Mouse (Mus musculus): Measurements from ENCODE around the gene Akap1.

Akap1 gene

DNA sequence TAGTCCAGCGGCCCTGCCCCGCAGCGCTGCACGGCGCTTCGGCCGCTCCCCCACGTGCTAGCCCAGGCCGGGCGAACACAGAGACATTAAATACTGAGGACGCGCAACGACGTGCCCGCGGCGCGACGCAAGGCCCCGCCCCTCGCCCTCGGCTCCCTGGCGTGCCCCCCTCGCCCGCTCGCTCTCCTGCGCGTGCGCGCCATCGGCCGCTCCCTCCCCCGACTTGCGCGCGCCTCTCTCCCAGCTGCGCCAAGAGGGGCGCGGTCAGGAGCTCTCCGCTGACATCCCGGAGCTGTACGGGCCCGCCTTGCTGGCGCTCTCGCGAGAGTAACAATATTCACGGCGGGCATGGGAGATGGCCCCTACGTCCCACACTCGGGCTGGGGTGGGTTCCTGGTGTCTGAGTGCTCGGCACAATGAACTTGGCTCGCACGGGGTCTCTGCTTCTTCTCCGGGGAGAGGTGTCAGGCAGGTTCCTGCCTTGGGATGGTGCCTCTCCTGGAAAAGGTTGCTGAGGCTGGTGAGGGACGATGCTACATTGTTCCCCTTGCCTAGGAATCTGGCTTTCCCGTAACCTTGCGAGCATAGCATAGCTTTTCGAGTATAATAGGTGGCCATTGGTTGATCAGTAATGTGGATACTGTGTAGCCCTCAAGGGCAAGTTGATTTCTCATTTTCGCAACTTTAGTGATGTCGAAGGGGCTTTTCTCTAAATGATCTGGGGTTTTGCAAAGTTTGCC lies at the start of gene Akap1:
TSS of gene Akap1 (minus strand) at position 129 of the 740 bp plus-strand sequence.
- peak; percentile 100 for DNase-seq

- DNase-seq = peak; percentile 95
Measured at GRCm38 (mm10) chr11:88909388-88910036, 45.1 kb upstream of the Akap1 start.

GRCm38 (mm10) chr11:88908557-88909211 lies 44.3 kb upstream of the Akap1 start:
- DNase-seq = peak; percentile 94

DNA sequence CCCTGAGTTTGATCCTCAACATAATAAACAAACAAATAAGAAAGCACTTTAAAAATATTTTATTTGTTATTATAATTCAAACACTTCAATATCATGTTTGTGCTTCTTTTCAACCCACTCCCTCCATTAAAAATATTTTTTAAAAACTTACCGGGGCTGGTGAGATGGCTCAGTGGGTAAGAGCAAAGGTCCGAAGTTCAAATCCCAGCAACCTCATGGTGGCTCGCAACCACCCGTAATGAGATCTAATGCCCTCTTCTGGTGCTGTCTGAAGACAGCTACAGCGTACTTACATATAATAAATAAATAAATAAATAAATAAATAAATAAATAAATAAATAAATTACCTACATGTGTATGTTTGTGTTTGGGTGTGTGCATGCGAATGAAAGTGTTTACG lies 43.5 kb upstream of the Akap1 start:
- no peak for DNase-seq

DNA sequence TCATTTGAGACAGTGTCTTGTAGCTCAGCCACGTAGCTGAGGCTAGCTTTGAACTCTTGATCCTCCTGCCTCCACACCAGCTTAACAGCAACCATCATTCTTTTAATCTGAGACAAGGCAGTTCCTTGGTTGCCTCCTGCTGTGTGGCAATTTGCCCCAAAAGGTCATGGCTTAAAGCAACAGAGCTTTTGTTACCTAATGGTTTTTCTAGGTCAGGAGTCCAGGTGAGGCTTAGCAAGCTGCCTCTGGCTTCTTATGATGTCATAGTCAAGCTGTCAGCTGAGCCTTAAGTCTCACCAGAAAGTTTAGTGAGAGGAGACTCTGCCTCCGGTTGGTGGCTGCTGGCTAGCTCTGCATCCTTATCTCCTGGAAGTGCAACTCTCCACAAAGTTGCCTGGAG lies 41.2 kb upstream of the Akap1 start:
- peak; percentile 78 for DNase-seq

DNA sequence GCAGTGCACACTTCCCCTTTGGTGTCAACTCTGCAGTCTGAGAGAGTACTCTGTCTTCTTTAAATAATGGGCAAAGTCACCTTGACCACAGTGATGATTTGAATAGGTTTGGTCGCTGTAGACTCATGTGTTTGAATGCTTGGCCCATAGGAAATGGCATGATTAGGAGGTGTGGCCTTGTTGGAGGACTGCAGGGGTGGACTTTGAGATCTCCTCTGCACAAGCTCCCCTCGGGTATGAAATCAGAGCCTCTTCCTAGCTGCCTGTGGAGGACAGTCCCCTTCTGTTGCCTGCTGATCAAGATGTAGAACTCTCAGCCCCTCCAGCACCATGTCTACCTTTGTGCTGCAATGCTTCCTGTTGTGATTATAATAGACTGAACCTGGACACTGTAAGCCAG lies 39.7 kb upstream of the Akap1 start:
- no peak for DNase-seq

DNA sequence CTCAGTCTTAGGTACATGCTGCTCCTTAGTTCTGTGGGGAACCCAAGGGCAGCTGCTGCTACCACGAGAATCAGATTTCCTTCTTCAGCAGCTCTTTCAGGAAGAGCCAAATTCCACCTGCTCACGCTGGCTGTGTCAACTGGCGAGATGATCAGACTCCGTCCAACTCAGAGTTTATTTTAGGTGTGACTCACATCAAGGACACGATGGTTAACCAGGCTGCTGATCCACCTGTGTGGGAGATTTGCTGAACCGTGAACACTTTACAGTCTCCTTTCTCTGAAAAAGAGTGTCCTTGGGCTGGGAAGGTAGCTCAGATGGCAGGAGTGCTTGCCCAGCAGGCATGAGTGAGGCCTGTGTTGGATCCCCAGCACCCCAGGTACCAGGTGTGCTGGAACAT lies 38.4 kb upstream of the Akap1 start:
- peak; percentile 90 for DNase-seq

DNA sequence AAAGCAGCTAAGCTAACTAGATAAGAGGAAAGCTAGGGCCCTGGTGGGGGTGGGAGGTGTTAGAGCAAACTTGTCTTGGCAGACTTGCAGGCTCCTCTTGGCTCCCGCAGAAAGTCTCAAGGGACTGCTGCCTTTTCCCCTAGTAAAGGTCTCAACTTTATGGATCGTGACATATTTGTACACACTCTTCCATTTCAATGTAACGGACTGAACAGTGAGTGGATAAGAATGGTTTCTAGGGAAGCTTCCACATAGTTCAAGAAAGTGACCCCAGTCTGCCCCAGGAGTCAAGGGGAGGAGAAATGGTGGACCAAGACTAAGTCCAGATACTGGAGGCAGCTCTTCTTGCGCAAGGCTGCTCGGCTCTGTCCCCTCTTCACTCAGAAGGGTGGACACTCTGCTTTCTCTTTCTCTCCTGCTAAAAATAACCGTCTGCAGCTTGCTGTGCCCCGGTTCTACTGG lies 37.0 kb upstream of the Akap1 start:
- peak; percentile 96 for DNase-seq

DNA sequence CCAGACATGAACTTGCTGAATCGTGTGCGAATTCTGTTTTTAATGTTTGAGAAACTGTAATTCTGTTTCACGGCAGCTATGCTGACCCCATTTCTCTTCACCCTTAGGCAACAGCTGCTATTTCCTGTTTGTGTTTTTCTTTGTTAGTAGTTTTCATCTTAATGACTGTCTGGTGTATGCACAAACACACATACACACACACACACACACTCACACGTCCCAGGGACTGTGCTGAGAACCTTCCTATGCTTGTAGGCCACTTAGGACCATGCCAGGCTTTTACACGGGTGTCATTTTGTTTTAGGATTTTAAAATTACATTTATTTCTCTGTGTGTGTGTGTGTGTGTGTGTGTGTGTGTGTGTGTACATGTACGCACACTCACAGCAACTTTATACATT lies 35.2 kb upstream of the Akap1 start:
- no peak for DNase-seq

DNA sequence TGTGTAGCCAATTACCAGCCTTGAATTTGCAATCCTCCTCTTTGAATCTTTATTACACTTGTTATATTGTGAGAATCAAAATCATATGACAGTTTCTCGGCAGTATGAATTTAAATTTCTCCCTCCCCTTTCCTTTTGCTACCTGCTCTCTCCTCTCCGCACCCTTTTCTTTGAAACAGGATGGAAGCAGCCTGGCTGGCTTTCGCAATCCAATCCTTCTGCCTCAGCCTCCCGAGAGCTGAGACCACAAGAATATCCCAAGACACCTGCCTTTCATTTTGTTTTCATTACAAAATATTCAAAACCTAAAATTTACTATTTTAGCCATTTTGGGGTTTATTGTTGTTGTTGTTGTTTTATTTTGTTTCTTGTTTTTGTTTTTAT lies 34.0 kb upstream of the Akap1 start:
- DNase-seq = peak; percentile 73

DNA sequence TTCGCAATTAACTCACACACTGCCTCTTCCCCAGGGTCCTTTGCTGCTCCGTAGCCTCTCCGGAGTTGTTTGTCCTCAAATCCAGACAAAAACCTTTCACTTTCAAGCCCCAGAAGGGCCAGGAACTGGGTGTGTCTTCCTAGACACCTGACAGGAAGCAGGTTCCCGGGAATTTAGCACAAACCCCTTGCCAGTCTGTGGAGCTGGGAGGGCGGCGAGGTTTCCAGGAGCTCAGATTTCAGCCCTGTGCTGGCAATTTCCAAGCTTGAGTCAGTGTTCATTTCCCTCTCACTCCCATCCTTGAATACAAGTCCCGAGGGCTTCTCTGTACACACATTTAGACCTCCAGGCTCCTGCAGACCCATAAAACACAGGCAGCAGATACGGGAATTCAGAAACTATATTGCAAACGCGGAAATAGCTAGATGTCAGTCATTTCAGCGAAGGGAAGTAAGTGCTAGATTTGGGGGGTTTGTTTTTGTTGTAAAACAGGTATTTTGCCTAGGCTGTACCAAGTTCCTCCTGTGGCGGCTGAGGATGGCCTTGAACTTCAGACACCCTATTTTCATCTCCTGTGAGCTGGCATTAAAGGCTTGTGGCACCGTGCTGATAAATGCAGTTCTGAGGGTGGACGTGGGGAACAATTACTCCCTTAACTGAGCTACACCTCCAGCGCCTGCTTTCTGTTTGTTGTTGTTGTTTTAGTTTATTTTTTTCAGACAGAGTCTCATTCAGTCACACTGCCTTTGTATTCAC lies 33.4 kb upstream of the Akap1 start:
- DNase-seq = peak; percentile 97

GRCm38 (mm10) chr11:88895800-88896232 lies 31.4 kb upstream of the Akap1 start:
- DNase-seq = peak; percentile 98

DNA sequence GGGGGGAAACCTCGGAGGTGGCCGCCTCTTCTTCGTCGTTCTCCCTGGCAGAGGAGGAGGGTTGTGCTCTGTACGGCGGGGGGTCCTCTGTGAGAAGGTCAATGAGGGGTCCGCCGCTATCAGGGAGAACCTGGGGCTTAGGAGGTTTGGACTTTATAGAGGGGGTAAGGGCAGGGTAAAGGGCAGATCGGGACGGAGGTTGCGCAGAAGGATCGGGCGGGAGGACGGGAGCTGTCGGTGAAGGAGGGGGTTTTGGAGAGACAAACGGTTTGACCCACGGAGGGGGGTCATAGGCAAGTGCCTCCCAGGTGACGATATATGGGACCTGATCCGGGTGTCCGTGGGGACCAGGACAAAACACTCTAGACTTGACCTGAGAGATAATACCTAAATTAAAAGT lies 30.8 kb upstream of the Akap1 start:
- DNase-seq = peak; percentile 96

GRCm38 (mm10) chr11:88894279-88894678 lies 29.9 kb upstream of the Akap1 start:
- peak; percentile 93 for DNase-seq

DNA sequence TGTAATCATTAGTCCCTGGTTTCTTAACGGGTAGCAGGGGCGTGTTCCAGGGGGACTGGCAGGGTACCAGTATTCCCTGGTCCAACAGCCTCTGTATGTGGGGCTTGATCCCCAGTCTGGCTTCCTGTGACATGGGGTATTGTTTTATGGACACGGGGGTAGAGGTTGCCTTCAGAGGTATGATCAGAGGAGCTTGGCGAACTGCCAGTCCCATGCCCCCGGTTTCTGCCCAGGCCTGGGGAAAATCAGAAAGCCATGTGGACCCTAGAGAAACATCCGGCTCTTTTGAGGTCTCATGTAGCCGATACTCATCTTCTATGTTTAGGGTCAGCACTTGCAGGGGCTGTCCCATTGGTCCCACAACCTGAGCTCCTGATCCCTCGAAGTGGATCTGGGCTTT lies 29.1 kb upstream of the Akap1 start:
- DNase-seq = peak; percentile 94

- peak; percentile 96 for DNase-seq
Measured at GRCm38 (mm10) chr11:88892789-88893188, 28.4 kb upstream of the Akap1 start.

DNA sequence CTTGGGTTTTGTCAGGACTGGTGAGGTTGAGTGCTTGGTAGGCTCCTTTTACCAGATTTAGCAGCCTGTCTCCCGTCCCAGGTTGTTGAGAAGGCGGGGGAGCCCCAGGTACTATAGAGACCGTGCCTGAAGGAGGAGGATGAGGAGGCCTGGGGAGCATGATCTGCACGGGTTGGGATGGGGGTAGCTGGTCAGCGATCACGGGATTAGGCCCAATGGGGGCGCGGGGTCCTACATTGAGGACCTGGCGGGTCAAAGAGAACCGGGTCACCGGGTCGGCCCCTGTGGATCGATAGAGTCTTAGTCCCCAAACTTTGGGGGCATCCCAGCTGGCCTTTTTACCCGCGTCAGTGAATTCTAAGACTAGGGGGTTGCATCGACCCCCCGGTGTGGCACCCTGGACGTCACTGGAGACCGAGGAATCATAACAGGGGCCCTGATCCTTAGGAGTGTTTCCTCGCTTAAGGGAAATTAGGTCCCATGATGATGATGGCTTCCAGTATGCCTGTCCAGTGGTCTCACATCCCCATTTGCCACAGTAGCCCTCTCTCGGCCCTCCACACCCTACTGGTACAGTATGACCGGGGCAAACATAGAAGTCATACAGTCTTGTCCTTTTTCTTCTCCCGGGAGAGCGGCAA lies 27.7 kb upstream of the Akap1 start:
- peak; percentile 99 for DNase-seq

GRCm38 (mm10) chr11:88891446-88891845 lies 27.1 kb upstream of the Akap1 start:
- peak; percentile 97 for DNase-seq

- DNase-seq = peak; percentile 95
Measured at GRCm38 (mm10) chr11:88890904-88891303, 26.5 kb upstream of the Akap1 start.

GRCm38 (mm10) chr11:88888996-88889395 lies 24.6 kb upstream of the Akap1 start:
- no peak for DNase-seq

GRCm38 (mm10) chr11:88884376-88885065 lies 20.1 kb upstream of the Akap1 start:
- DNase-seq = no peak

GRCm38 (mm10) chr11:88878011-88878410 lies 13.6 kb upstream of the Akap1 start:
- DNase-seq = no peak
